Comparison of ENCODE assay signal across 1 mouse cellular context in genomic region chr3:69008873-69009272, GRCm38 (mm10).
TF ChIP-seq lines count a peak whose summit lies in the region.

No protein-coding gene starts in this region.

TF ChIP-seq in MEL, 35 proteins besides CTCF, POLR2A, EP300 and RAD21:
- TF ChIP-seq RCOR1 (IDR thresholded peaks at IDR 0.05; ENCODE audit: low read depth, low read length) (0 out of 2 replicates have a peak, but pooled peaks have one; percentile 6), SMC3 (IDR thresholded peaks at IDR 0.05; ENCODE audit: low read depth, low read length) (no peak), NRF1 (IDR thresholded peaks at IDR 0.05; ENCODE audit: insufficient read depth, low read depth, low read length, poor library complexity, severe bottlenecking) (no peak), GATA1 (IDR thresholded peaks at IDR 0.05; ENCODE audit: low read depth, low read length) (peak; percentile 26; the same call in 1 of the 2 replicates), ZNF384 (IDR thresholded peaks at IDR 0.05; ENCODE audit: low read depth, low read length) (no peak), MAZ (IDR thresholded peaks at IDR 0.05; ENCODE audit: low read depth, low read length) (no peak), SIN3A (IDR thresholded peaks at IDR 0.05; ENCODE audit: low read length) (no peak), MYC (IDR thresholded peaks at IDR 0.05; ENCODE audit: low read depth, low read length) (no peak)
